Mouse (Mus musculus): Measurements from ENCODE around the gene Ppp1r27.
"Not testable (repeated sequence)": the region's sequence is repeated elsewhere in the genome, so short reads cannot be mapped to it uniquely, and the experiment has no call there.

Gene Ppp1r27

DNA sequence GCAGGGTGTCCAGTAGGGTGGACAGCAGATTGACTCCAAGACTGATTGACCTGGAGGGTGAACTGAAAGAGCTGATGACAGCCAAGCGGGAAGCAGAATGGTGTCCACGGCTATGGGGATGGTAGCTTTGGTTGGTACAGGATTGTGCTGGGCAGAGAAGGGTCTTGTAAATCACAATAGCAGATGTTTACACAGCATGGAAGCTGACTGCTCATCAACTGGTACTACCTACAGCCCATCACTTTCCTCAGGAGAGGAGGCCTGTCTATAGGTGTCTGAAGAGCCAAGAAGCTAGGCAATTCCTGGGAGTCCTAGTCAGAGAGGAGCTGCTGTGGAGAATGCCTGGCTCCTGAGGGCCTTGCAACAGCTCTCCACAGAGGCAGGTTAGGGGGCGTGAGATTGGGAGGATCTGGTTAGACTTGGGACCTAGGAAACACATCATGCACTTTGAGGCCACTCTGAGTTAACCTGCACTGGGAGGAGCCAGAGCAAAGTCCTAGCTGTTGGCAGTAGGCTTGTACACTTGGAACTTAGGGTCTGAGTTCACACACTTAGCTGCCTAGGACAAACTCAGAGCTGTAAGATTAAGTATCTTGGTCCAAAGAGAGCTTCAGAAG is 25.5 kb upstream of the Ppp1r27 start:
- no peak for DNase-seq (ENCODE audit: inconsistent age in 2 of 2, low spot score in 1 of 2)

DNA sequence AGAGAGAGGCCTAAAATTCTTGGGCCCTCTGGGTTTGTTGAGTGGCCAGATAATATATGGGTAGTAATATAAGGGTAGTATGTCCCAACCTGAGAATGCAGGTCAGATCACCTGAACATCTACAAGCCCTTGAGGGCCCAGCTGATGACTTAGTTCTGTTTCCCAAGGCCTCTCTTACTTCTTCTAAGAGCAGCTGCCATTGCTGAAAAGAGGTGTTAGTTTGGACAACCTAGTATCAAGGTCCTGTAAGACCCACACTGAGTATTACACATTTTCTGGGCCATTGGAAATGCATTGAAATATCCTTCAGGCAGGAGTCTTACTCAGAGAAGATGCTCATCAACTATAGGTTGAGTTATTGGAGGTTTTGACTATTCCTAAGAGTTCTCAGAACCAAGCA is 25.0 kb upstream of the Ppp1r27 start:
- no peak for DNase-seq (ENCODE audit: inconsistent age in 2 of 2, low spot score in 1 of 2)

DNA sequence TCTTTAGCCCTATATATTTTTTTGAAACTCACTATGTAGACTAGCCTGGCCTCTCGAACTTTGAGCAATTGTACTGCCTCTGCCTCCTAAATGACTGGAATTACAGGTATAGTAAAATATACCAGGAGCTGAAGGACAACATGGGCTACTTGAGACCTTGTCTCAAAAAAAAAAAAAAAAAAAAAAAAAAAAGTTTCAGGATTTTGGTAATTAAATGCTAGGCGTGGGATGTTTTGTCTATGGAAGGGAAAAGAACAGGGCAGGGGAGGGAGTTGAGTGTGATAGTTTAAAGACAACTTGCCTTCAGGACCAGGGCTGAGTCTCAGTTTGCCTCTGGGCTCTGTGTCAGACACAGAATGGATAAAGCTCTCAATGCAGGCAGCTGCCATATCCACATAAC is 24.1 kb upstream of the Ppp1r27 start:
- DNase-seq (ENCODE audit: inconsistent age in 2 of 2, low spot score in 1 of 2): no peak

GRCm38 (mm10) chr11:120574278-120574600 is 23.3 kb upstream of the Ppp1r27 start:
- peak in 1 of 2 experiments; percentile 30 for DNase-seq (ENCODE audit: inconsistent age in 2 of 2, low spot score in 1 of 2)

DNA sequence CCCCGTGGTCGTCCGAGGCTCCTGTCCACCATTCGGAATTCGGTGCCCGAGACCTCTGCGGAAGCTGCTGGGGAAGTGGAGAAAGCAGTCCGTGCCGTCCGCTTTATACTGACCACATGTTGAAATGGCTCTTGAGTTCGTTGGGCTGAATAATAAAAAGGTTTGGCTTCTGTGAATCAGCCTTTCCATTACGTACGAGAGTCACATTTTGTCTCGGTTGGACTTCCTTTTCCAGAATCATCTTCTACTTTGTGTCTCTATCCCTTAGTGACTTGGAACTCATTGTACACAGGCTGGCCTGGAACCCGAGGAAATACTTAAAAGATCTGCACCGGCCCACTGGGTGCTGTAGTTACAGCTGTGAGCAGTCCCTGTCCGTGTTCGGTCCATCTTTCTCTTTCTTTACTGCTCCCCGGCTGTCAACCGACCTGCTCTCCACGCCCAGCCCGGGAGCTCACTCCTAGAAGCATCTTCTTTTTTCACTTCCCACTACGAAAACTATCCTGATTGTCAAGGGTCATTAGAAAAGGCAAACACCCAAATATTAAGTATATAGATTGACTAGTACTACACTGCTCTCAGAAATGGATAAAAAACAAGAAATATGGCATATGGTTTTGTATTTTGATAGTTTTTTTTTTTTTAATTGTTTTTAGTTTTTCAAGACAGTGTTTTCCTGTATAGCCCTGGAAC is 22.8 kb upstream of the Ppp1r27 start:
- no peak for DNase-seq (ENCODE audit: inconsistent age in 2 of 2, low spot score in 1 of 2)

DNA sequence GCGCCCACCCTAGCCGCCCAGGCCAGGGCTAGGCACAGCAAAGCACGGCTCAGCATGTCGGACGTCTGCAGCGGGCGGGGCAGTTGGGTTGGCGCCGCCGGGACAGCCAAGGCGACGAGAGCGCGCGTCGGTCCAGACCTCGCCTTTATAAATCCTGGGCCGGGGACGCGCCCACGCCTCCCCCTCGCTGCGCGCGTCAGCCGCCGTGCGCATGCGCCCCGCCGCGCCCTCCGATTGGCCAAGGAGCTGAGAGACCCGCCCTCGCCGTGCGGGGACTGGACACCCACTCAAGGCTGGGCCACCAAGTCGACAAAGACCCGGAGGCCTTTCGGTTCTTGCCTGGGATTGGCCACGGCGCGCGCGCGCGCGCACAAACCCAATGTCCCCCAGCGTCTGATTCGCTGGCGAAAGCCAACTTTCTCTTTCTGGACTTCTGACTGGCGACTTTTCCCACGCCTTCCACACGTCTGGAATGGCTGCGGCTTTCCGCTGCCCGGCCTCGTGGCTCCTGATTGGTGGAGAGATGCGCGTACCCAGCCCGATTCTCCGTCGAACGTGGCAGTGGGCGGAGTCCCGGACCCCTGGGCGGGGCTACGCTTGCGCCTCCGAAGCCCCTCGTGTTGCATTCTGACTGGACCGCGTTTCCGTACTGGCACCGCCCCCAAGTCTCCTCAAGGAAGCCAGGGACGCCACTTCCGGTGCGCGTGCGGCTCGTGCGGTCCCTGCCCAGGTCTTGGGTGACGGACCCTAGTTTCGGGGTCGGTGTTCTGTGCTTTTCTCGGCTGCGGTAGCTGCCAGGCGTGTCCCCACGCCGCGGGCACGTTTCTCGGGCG is 22.0 kb upstream of the Ppp1r27 start, which contains the start of gene P4hb:
Gene P4hb (minus strand): TSS at position 502 of the 833 bp plus-strand sequence.
- peak; percentile 100 for DNase-seq (ENCODE audit: inconsistent age in 2 of 2, low spot score in 1 of 2)

GRCm38 (mm10) chr11:120572417-120572751 is 21.5 kb upstream of the Ppp1r27 start:
- DNase-seq (ENCODE audit: inconsistent age in 2 of 2, low spot score in 1 of 2): no peak

GRCm38 (mm10) chr11:120571754-120572416 is 21.0 kb upstream of the Ppp1r27 start:
- DNase-seq (ENCODE audit: inconsistent age in 2 of 2, low spot score in 1 of 2): peak in 1 of 2 experiments; percentile 60

DNA sequence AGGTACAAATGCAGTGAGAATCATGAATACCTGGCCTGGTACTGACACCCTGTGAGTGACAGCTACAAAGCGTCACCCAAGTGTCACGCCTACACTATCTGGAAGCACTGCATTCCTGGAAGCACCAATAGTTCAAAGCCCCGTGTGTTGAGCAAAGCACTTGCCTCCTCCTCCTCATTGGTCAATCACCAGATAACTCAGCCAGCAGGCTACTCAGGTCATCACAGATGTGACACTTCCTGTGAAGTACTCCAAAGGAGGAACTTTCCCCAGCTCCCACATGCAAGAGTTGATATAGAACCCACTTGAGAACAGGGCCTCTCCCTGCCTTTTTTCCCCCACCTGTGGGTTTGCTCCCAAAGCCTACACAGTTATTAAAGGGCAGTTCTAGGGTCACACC is 20.2 kb upstream of the Ppp1r27 start:
- no peak for DNase-seq (ENCODE audit: inconsistent age in 2 of 2, low spot score in 1 of 2)

GRCm38 (mm10) chr11:120568324-120568723 is 17.4 kb upstream of the Ppp1r27 start:
- no peak for DNase-seq (ENCODE audit: inconsistent age in 2 of 2, low spot score in 1 of 2)

DNA sequence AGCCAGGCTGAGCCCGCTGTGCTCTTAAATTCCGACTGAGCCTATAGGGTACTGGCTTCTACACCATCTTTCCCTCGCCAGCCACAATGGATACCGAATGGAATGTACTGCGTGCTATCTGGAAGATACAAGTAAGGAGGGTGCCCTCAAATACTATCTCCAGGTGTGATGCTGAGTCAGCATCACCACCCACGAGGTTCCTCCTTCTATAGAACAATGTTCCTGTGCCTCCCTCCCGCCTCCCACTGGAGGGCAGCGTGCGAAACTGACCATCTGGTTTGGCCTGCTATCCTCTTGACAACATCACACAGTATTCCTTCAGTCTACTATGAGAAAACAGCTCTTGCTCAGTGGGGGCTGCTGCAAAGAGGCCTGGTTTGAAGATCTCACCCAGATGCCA is 14.2 kb upstream of the Ppp1r27 start:
- no peak for DNase-seq (ENCODE audit: inconsistent age in 2 of 2, low spot score in 1 of 2)

- DNase-seq (ENCODE audit: inconsistent age in 2 of 2, low spot score in 1 of 2): no peak
Observed at GRCm38 (mm10) chr11:120562949-120563348, 12.0 kb upstream of the Ppp1r27 start.

- no peak for DNase-seq (ENCODE audit: inconsistent age in 2 of 2, low spot score in 1 of 2)
Observed at GRCm38 (mm10) chr11:120560952-120561728, 10.2 kb upstream of the Ppp1r27 start.

GRCm38 (mm10) chr11:120558843-120559242 is 7.9 kb upstream of the Ppp1r27 start:
- DNase-seq (ENCODE audit: inconsistent age in 2 of 2, low spot score in 1 of 2): not testable (repeated sequence)

- DNase-seq (ENCODE audit: inconsistent age in 2 of 2, low spot score in 1 of 2): peak; percentile 74 to 86
Observed at GRCm38 (mm10) chr11:120555260-120555659, 4.3 kb upstream of the Ppp1r27 start.

DNA sequence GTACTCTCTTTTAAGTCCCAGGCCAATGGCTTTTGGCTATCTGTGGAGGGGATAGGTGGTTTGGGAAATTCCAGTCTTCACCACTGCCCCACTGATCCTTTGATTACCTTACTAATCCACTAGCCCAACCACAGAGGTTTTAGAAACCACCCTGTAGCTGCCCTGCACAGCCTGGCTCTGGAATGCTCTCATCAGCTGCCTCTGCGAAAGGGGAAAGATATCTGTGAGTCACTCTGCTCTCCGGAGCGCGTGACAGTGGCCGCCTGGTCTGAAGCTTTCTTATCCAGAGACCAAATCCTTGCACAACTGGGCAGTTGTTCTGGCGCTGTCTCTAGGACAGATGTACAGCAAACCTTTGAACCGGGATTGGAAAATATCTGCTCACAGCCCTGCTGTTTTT is 3.9 kb upstream of the Ppp1r27 start:
- peak; percentile 84 to 89 for DNase-seq (ENCODE audit: inconsistent age in 2 of 2, low spot score in 1 of 2)

- no peak for DNase-seq (ENCODE audit: inconsistent age in 2 of 2, low spot score in 1 of 2)
Observed at GRCm38 (mm10) chr11:120552736-120553135, 1.8 kb upstream of the Ppp1r27 start.

GRCm38 (mm10) chr11:120549986-120550809 is 734 bp downstream of the Ppp1r27 start:
- peak in 1 of 2 experiments; percentile 38 for DNase-seq (ENCODE audit: inconsistent age in 2 of 2, low spot score in 1 of 2)

GRCm38 (mm10) chr11:120549168-120549945 is 1.6 kb downstream of the Ppp1r27 start, which contains the start of gene Mcrip1:
Mcrip1 (minus strand) TSS chr11:120549727.
- DNase-seq (ENCODE audit: inconsistent age in 2 of 2, low spot score in 1 of 2): peak; percentile 96 to 97

Measured in adrenal gland, adult (tissue).